Mouse (Mus musculus) G1E (cell line): ENCODE measurements around the gene Prol1.
"Not testable (repeated sequence)": the region's sequence is repeated elsewhere in the genome, so short reads cannot be mapped to it uniquely, and the experiment has no call there.

ENCODE experiments used
- CTCF ChIP-seq: IDR thresholded peaks from 2 replicates; pipeline ENCODE4 v1.5.1; 2012; ENCODE audit warnings: low read depth, low read length, inconsistent platforms, mixed read lengths
- GATA1 ChIP-seq: IDR thresholded peaks from 2 replicates; pipeline ENCODE4 v1.6.1; 2012; ENCODE audit warnings: borderline replicate concordance, low read length, inconsistent platforms, mixed read lengths
- TAL1 ChIP-seq: conservative IDR thresholded peaks from 2 replicates; pipeline ENCODE4 v1.6.1; 2012; ENCODE audit warnings: low read depth, low read length, inconsistent platforms, mixed read lengths

DNA sequence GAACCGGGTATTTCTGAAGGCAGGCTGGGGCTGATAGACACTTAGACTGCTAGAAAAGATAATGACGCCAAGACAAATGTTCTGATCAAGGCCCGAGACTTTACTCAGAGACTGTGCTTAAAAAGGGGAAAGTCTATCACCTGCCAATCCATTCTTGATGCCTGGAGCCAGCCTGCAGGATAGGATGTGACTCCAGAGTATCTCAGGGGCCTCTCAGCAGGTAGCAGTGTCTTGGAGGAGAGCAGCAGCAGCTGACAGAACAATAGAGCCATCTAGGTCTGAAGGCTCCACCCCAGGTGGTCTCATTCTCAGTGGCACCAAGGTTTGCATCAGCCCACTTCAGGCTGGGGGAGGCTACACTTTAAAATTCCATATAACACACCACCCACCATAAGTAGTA, 5.8 kb upstream of the Prol1 start:
- TF ChIP-seq CTCF, TAL1, GATA1: not testable (repeated sequence)
